Comparison of ENCODE assay signal across 8 mouse cellular contexts in genomic region chr8:46551615-46552440, GRCm38 (mm10). TPM values are rescaled to one million over a fixed set of nuclear protein-coding genes. Genes with fewer than 3 reads are reported as not detected.
DNase-seq lines count a peak whose midpoint lies in the region; ATAC-seq lines count a peak whose summit lies in the region.

Gene Cenpu (plus strand): TSS chr8:46552028.

- peaks cover 6% of the 10 kb centered on the region; the same call in 1 of the 2 replicates for H3K4me1 ChIP-seq in forebrain, embryonic 14.5 days (ENCODE audit: control insufficient read depth, insufficient read depth, low read length)
- peaks cover 16% of the 10 kb centered on the region for H3K4me1 ChIP-seq in neural tube, embryonic 15.5 days

- H3K9me3 ChIP-seq in forebrain, embryonic 14.5 days (replicated peaks; ENCODE audit: control insufficient read depth, low read length): no peaks in the 10 kb centered on the region
- H3K9me3 ChIP-seq in neural tube, embryonic 15.5 days (replicated peaks): no peaks in the 10 kb centered on the region

- peak within 1 kb of the TSS; percentile 76 for H3K27ac ChIP-seq in forebrain, embryonic 14.5 days (ENCODE audit: low read depth, low read length)
- H3K27ac ChIP-seq in neural tube, embryonic 15.5 days (replicated peaks): peak within 1 kb of the TSS; percentile 84

- peak within 1 kb of the TSS; percentile 63 for H3K4me3 ChIP-seq in forebrain, embryonic 14.5 days (ENCODE audit: low read depth, low read length)
- peak within 1 kb of the TSS; percentile 73 for H3K4me3 ChIP-seq in neural tube, embryonic 15.5 days (replicated peaks)

- peak within 1 kb of the TSS; percentile 75 for H3K4me2 ChIP-seq in forebrain, embryonic 14.5 days (ENCODE audit: low read length)
- peak within 1 kb of the TSS; percentile 86 for H3K4me2 ChIP-seq in neural tube, embryonic 15.5 days

- no peaks in the 10 kb centered on the region for H3K27me3 ChIP-seq in forebrain, embryonic 14.5 days (replicated peaks; ENCODE audit: control insufficient read depth, insufficient read depth, low read length)
- no peaks in the 10 kb centered on the region for H3K27me3 ChIP-seq in neural tube, embryonic 15.5 days (replicated peaks)

- whole genome bisulfite sequencing in forebrain, embryonic 14.5 days: under 1% methylated on average over 50 of the region's 50 CpGs
- WGBS in neural tube, embryonic 15.5 days: under 1% methylated on average over 50 of the region's 50 CpGs

- peaks cover 6% of the 10 kb centered on the region; the same call in 1 of the 2 replicates for H3K36me3 ChIP-seq in forebrain, embryonic 14.5 days (ENCODE audit: control insufficient read depth, insufficient read depth, low read length)
- no peaks in the 10 kb centered on the region for H3K36me3 ChIP-seq in neural tube, embryonic 15.5 days

- DNase-seq in ES-CJ7 (ENCODE audit: low read depth, low spot score): peak; percentile 100
- DNase-seq in cerebellum, adult 11 months: peak; percentile 100
- DNase-seq in forebrain, embryonic 14.5 days (ENCODE audit: low spot score): peak; percentile 100
- peak; percentile 100 for DNase-seq in heart, postnatal 14 days
- DNase-seq in layer of hippocampus, adult 11-12 months (ENCODE audit: low spot score): peak; percentile 100
- DNase-seq in lung, adult 18-20 months: peak; percentile 99 to 100
- peak; percentile 99 for DNase-seq in testis, postnatal 14 days (ENCODE audit: low spot score)

- intact Hi-C loops in heart, postnatal 14 days (cut with DNase I): no loop called here

- H3K9ac ChIP-seq in forebrain, embryonic 14.5 days (ENCODE audit: low read length): peak within 1 kb of the TSS; percentile 59
- peak within 1 kb of the TSS; percentile 62 for H3K9ac ChIP-seq in neural tube, embryonic 15.5 days (replicated peaks)

- peak; percentile 99 for ATAC-seq in forebrain, embryonic 14.5 days
- ATAC-seq in neural tube, embryonic 15.5 days (ENCODE audit: low FRiP score): peak; percentile 99

RNA-seq across cellular contexts. Expression of gene Cenpu, which starts in this region (rescaled TPM):
- 16.3 and 19.6 TPM in 2 replicates for polyA plus RNA-seq in forebrain, embryonic 14.5 days (2014; fragmentation: Nextera tagmentation; extraction: Ambion mirVana)
- 1 to 10 TPM; 1.3 to 1.4 TPM for total RNA-seq in heart, postnatal 14 days (2021)
- 6.3 and 8.2 TPM in 2 replicates for polyA plus RNA-seq in neural tube, embryonic 15.5 days (2015; fragmentation: Nextera tagmentation; extraction: Ambion mirVana)

Comparison
In these comparisons a context has a peak if more than half of its experiments do, and no peak if none do; other contexts are left out.
1. Peak in every context shown above with its lines: DNase-seq, ATAC-seq, H3K4me3 ChIP-seq and H3K27ac ChIP-seq.